Mouse (Mus musculus) testis, adult 2 months (tissue): Measurements from ENCODE around the gene Slit1. TPM values are rescaled to one million over a fixed set of nuclear protein-coding genes. Genes with fewer than 3 reads are reported as not detected.

Experiments
- H3K27ac ChIP-seq: fragments of 200-500 bp; 2 replicates; pipeline ENCODE4 v1.5.1; 2012; ENCODE audit warnings: low read depth, low read length; ENCODE audit not compliant: control insufficient read depth, insufficient read depth
- H3K27me3 ChIP-seq: fragments of 200-500 bp; 2 replicates; pipeline ENCODE4 v1.6.1; 2012; ENCODE audit warnings: mild to moderate bottlenecking, low read length, moderate library complexity; ENCODE audit not compliant: control insufficient read depth, insufficient read depth
- H3K36me3 ChIP-seq: fragments of 200-500 bp; 2 replicates; pipeline ENCODE4 v1.6.1; 2012; ENCODE audit warnings: mild to moderate bottlenecking, low read length; ENCODE audit not compliant: control insufficient read depth, insufficient read depth
- H3K4me1 ChIP-seq: fragments of 200-500 bp; 2 replicates; pipeline ENCODE4 v1.6.1; 2012; ENCODE audit warnings: low read length; ENCODE audit not compliant: control insufficient read depth, insufficient read depth
- H3K4me3 ChIP-seq: fragments of 200-500 bp; 2 replicates; pipeline ENCODE4 v1.5.1; 2012; ENCODE audit warnings: low read depth, mild to moderate bottlenecking, low read length, moderate library complexity, mixed read lengths; ENCODE audit not compliant: control insufficient read depth
- CTCF ChIP-seq: fragments of 200-500 bp; IDR thresholded peaks from 2 replicates; pipeline ENCODE4 v1.5.1; 2012; ENCODE audit warnings: low read depth, mild to moderate bottlenecking, inconsistent platforms, low read length, moderate library complexity; ENCODE audit not compliant: control insufficient read depth, insufficient read depth, insufficient replicate concordance
- POLR2A ChIP-seq: fragments of 200-500 bp; IDR thresholded peaks from 2 replicates; pipeline ENCODE4 v1.6.1; 2012; ENCODE audit warnings: low read depth, mild to moderate bottlenecking, inconsistent platforms, low read length, moderate library complexity; ENCODE audit not compliant: control insufficient read depth
- polyA plus RNA-seq: library from polyadenylated mRNA; depleted of rRNA; stranded (reverse); fragments of >200 nt; gene quantifications from 2 replicates; pipeline ENCODE4 v1.2.3, GENCODE M21; 2012

The Slit1 gene
- polyA plus RNA-seq, 1 experiment: 9.6 TPM

GRCm38 (mm10) chr19:41709497-41710165 lies 33.8 kb downstream of the Slit1 start:
- no peaks in the 10 kb centered on the region for H3K36me3 ChIP-seq
- no peak overlapping the region for H3K4me3 ChIP-seq
- H3K4me1 ChIP-seq: no peaks in the 10 kb centered on the region
- TF ChIP-seq CTCF (no peak), POLR2A (no peak)
- no peaks in the 10 kb centered on the region for H3K27me3 ChIP-seq
- no peak overlapping the region for H3K27ac ChIP-seq

- Histone ChIP-seq H3K36me3 (no peaks in the 10 kb centered on the region), H3K4me1 (no peaks in the 10 kb centered on the region), H3K27ac (no peak overlapping the region), H3K4me3 (no peak overlapping the region), H3K27me3 (no peaks in the 10 kb centered on the region)
- no peak for TF ChIP-seq CTCF
- no peak for TF ChIP-seq POLR2A
Measured at GRCm38 (mm10) chr19:41707850-41708249, 35.6 kb downstream of the Slit1 start.

GRCm38 (mm10) chr19:41706094-41706828 lies 37.2 kb downstream of the Slit1 start:
- Histone ChIP-seq H3K27me3 (no peaks in the 10 kb centered on the region), H3K4me3 (no peak overlapping the region), H3K27ac (no peak overlapping the region), H3K36me3 (no peaks in the 10 kb centered on the region), H3K4me1 (no peaks in the 10 kb centered on the region)
- TF ChIP-seq CTCF: no peak
- no peak for TF ChIP-seq POLR2A

- TF ChIP-seq CTCF (no peak), POLR2A (no peak)
- Histone ChIP-seq H3K4me1 (no peaks in the 10 kb centered on the region), H3K27me3 (no peaks in the 10 kb centered on the region), H3K4me3 (no peak overlapping the region), H3K36me3 (no peaks in the 10 kb centered on the region), H3K27ac (no peak overlapping the region)
Measured at GRCm38 (mm10) chr19:41705416-41705815, 38.0 kb downstream of the Slit1 start.

GRCm38 (mm10) chr19:41702638-41703037 lies 40.8 kb downstream of the Slit1 start:
- no peak overlapping the region for H3K27ac ChIP-seq
- H3K27me3 ChIP-seq: no peaks in the 10 kb centered on the region
- no peaks in the 10 kb centered on the region for H3K36me3 ChIP-seq
- H3K4me3 ChIP-seq: no peak overlapping the region
- TF ChIP-seq POLR2A (no peak), CTCF (no peak)
- H3K4me1 ChIP-seq: peaks cover 9% of the 10 kb centered on the region

- H3K36me3 ChIP-seq: no peaks in the 10 kb centered on the region
- TF ChIP-seq POLR2A (no peak), CTCF (no peak)
- H3K27me3 ChIP-seq: no peaks in the 10 kb centered on the region
- peaks cover 9% of the 10 kb centered on the region for H3K4me1 ChIP-seq
- no peak overlapping the region for H3K4me3 ChIP-seq
- no peak overlapping the region for H3K27ac ChIP-seq
Measured at GRCm38 (mm10) chr19:41698857-41699424, 44.5 kb downstream of the Slit1 start.

- Histone ChIP-seq H3K27ac (no peak overlapping the region), H3K4me1 (peaks cover 9% of the 10 kb centered on the region), H3K36me3 (no peaks in the 10 kb centered on the region), H3K27me3 (no peaks in the 10 kb centered on the region), H3K4me3 (no peak overlapping the region)
- TF ChIP-seq POLR2A: no peak
Measured at GRCm38 (mm10) chr19:41697807-41698515, 45.5 kb downstream of the Slit1 start.
